Mouse (Mus musculus) CH12F3 (cell line): ENCODE measurements around the gene Sgms2.

Experiments
- in situ Hi-C: fragments of 300-500 bp; cut with MboI; formaldehyde crosslinking; loops from 2 replicates; pipeline ENCODE4 v1.14.3; 2020; ENCODE audit warnings: low sequenced_read_pairs

Sgms2 gene

GRCm38 (mm10) chr3:131312340-131312739 is 178.9 kb downstream of the Sgms2 start:
- in situ Hi-C loops, result no loop called here

- in situ Hi-C loops, result no loop called here
These were observed 180.6 kb downstream of the Sgms2 start for GRCm38 (mm10) chr3:131310572-131310971.

GRCm38 (mm10) chr3:131307811-131308210 is 183.4 kb downstream of the Sgms2 start:
- in situ Hi-C loops, result no loop called here

- in situ Hi-C loops, result no loop called here
These were observed 185.0 kb downstream of the Sgms2 start for GRCm38 (mm10) chr3:131306255-131306654.

GRCm38 (mm10) chr3:131303320-131303714 is 187.9 kb downstream of the Sgms2 start:
- in situ Hi-C loops, result no loop called here

- in situ Hi-C loops, result no loop called here
These were observed 188.5 kb downstream of the Sgms2 start, which contains the start of gene Cyp2u1 for GRCm38 (mm10) chr3:131302452-131303319. Gene Cyp2u1 (minus strand): TSS chr3:131303227.

GRCm38 (mm10) chr3:131299908-131300307 is 191.3 kb downstream of the Sgms2 start:
- in situ Hi-C loops, result no loop called here

GRCm38 (mm10) chr3:131299078-131299477 is 192.1 kb downstream of the Sgms2 start:
- in situ Hi-C loops, result no loop called here

- in situ Hi-C loops, result no loop called here
These were observed 194.3 kb downstream of the Sgms2 start for GRCm38 (mm10) chr3:131296893-131297292.

- in situ Hi-C loops, result no loop called here
These were observed 195.6 kb downstream of the Sgms2 start for GRCm38 (mm10) chr3:131295513-131296200.

GRCm38 (mm10) chr3:131294503-131294902 is 196.7 kb downstream of the Sgms2 start:
- in situ Hi-C loops, result no loop called here

GRCm38 (mm10) chr3:131292959-131293358 is 198.3 kb downstream of the Sgms2 start:
- in situ Hi-C loops, result no loop called here

- in situ Hi-C loops, result no loop called here
These were observed 198.9 kb downstream of the Sgms2 start for GRCm38 (mm10) chr3:131292349-131292748.

- in situ Hi-C loops, result no loop called here
These were observed 199.3 kb downstream of the Sgms2 start for GRCm38 (mm10) chr3:131291890-131292289.

- in situ Hi-C loops, result no loop called here
These were observed 217.1 kb downstream of the Sgms2 start for GRCm38 (mm10) chr3:131274151-131274550.

GRCm38 (mm10) chr3:131272374-131273100 is 218.7 kb downstream of the Sgms2 start:
- in situ Hi-C loops, result no loop called here

- in situ Hi-C loops, result no loop called here
These were observed 219.4 kb downstream of the Sgms2 start, which contains the start of gene Hadh for GRCm38 (mm10) chr3:131271559-131272373. Gene Hadh (minus strand): TSS chr3:131272101.

- in situ Hi-C loops, result no loop called here
These were observed 220.1 kb downstream of the Sgms2 start for GRCm38 (mm10) chr3:131271157-131271556.

GRCm38 (mm10) chr3:131270381-131270780 is 220.8 kb downstream of the Sgms2 start:
- in situ Hi-C loops, result no loop called here
